Mouse (Mus musculus) cerebellum, adult 2 months (tissue): ENCODE results near the gene Dennd1a.

ENCODE experiments used
- CTCF ChIP-seq: fragments of 200-500 bp; IDR thresholded peaks from 2 replicates; pipeline ENCODE4 v1.5.1; 2011; ENCODE audit warnings: low read depth, mild to moderate bottlenecking, control low read depth, low read length, moderate library complexity, borderline replicate concordance; ENCODE audit not compliant: insufficient read depth
- POLR2A ChIP-seq: fragments of 200-500 bp; IDR thresholded peaks from 2 replicates; pipeline ENCODE4 v1.6.1; 2011; ENCODE audit warnings: low read length, control low read depth, borderline replicate concordance; ENCODE audit not compliant: insufficient read depth

DNA sequence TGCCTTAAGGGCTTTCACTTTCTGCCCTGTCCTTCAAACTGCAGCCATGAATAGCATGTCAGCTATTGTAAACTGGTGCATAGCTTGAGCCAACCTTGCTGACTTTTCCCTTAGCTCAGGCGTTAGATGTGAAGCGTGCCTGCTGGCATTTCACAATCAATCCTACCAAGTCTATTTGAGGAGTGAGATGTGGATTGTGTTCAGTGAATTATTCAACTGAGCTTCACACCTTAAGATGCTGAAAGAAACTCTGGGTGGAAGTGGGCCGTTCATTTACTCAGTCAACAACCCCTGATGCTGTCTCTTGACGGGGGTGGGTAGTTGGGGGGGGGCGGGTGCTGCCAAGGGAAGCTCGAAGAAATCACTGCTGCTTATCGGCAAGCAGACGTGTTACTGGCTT is 36.2 kb upstream of the Dennd1a start:
- TF ChIP-seq POLR2A (no peak), CTCF (no peak)
